Mouse (Mus musculus) ES-Bruce4 (cell line): Measurements from ENCODE around the gene Hs2st1.

Source experiments
- CTCF ChIP-seq: IDR thresholded peaks from one replicate; pipeline ENCODE4 v1.8.1; 2011; ENCODE audit warnings: low read depth, low read length
- EP300 ChIP-seq: IDR thresholded peaks from 2 replicates; pipeline ENCODE4 v1.6.1; 2011; ENCODE audit warnings: low read depth, low read length; ENCODE audit not compliant: insufficient read depth
- POLR2A ChIP-seq: IDR thresholded peaks from one replicate; pipeline ENCODE4 v1.8.1; 2011; ENCODE audit warnings: low read length; ENCODE audit not compliant: insufficient read depth

DNA sequence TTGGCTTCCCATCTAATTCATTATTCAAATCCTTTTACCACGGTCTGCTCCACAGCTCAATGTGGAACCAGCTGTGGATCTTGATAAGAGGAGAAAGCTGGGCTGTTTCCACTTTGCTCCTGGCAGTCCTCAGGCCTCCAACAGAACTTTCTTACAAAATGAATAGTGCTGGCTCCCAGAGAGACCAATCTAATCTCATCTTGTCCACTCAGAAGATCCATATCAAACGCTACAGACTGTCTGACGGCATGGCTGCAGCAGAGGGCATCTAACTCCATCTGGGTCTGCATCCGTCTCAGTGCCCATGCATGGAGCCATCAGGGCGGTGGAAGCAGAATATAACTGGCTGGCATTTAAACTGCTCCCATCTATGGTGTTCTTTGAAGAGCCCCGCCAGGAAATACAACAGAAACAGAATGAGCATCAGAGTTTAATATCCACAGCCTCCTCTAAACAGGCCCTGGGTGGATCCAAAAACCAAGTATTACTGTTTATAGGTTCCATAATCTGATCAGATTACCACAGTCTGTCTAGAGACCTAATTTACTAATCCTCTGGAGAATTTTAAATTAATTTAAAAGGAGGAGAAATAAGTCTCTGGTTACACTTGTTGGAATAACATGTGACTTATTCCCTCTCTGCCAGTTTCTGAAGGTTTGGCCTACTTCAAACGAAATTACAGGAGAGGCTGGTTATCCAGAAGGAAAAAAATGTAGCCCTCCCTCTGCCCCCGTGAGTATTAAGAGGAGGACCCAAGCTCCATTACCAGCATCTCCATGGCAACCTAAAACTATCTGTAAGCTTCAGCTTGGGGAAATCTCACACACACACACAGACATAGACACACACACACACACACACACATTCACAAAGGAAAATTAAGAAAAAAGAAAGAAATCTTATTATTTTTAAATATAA, 141.2 kb downstream of the Hs2st1 start:
- TF ChIP-seq EP300 (no peak), CTCF (no peak), POLR2A (no peak)
